Mouse (Mus musculus): ENCODE data around the gene Tor2a. TPM values are rescaled to one million over a fixed set of nuclear protein-coding genes. Genes with fewer than 3 reads are reported as not detected.

Tor2a gene
- total RNA-seq, 2 experiments from 2014 or later, result 4.7 to 11.3 TPM

DNA sequence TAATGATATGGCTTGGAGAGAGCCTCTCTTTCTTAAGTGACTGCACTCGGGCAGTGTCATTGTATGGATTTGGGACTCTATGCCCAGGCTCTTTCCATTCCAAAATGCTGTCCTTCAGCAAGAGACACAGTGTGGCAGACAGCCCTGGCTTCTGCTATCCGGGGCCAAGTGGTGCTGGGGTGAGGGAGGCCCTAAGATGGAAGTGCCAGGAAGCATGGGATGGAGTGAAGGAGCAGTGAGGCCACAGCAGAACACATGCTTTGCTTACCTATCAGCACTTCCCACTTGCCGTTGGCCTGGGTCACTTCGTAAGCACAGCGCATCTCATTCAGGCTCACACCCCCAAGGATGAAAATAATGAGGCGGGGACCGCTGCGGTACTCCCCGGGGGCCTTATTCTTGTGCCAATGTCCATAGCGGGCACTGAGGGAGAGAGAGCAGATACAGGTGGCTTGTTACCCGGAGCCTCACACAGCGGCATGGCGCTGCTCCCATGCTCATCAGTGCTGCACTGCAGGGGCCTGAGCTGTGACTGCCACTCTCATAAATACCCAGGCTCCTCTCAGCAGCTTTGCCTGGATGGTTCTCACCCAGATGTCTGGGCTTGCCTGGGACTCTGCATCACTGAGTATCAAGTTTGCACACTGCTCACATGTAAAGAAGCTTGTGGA, 38.8 kb downstream of the Tor2a start:
- no peak for ATAC-seq (replicated peaks; ENCODE audit: low FRiP score, poor library complexity, severe bottlenecking)

DNA sequence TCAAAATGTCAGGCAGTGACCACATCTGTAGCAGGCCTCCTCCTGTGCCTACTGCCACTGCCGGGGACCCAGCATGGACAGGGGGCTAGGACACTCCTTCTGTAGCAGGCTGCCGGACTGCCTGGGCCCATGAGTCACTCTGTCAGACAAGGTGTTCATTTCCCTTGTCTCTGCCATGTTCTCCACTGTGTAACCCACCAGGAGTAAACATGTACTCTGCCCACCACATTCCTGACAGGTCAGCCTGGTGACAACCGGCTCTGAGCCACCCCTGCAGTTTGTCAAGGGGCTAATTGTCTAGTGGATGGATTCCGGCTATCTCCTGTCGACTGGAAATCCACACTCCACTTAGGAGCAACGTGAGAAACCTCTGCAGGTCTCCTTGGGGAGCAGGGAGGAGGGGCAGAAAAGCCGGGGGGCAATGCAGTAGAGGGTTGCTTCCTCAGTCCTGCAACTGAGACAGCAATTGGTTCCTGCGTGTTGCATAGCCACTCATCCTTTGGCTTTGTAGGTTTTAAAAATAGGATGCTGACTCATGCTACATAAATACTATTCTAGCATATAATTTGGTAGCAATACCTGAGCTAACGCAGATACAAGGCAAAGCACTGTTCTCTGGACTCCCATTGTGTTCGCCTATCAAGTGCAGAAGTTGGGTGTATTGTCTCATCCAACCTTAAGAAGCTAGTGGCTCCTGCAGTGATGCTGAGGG, 41.4 kb downstream of the Tor2a start:
- ATAC-seq (replicated peaks; ENCODE audit: low FRiP score, poor library complexity, severe bottlenecking), result no peak

DNA sequence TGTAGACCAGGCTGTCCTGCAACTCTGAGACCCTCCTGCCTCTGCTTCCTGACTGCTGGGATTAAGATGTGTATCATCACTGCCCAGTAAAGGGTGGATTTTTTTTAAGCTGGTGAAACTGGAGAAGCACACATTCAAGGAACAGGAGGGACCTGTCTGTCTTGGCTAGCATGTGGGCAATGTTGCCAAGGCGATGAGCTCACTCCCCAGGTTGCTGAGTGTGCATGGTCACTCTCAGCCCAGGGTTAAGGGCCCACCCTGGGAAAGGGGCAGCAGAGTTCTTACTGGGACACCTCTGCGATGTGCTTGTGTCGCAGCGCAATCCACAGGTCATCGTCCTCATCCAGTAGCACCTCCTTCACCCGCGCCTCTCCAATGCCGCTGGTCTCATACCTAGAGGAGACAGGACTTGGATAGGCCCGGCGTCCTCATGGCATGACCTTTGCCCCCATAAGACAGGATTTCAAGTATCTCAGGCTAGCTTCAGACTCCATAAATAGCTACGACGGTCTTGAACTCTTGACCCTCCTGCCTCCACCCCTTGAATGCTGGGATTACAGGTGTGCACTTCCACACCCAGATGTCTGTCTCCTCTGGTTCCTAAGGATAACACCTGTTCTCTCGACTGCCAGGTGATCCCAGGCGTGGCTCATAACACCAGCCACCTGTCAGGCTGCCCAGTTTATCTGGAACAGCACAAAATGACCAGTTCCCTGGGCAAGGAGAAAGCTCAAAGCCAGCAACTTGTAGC, 52.0 kb downstream of the Tor2a start:
- no peak for ATAC-seq (replicated peaks; ENCODE audit: low FRiP score, poor library complexity, severe bottlenecking)

Other genes with a start within 250 kb of the Tor2a start
- gene Fam102a, start 221.9 kb upstream of the Tor2a start, total RNA-seq (2015; ENCODE audit: low replicate concordance), result 1.2 and 2.7 TPM in 2 replicates
- 0.28 and 6.5 TPM in 2 replicates for gene Fam102a, start 221.9 kb upstream of the Tor2a start, total RNA-seq (2017; ENCODE audit: low replicate concordance)
- 26.9 and 41.0 TPM in 2 replicates for gene Dpm2, start 186.4 kb upstream of the Tor2a start, total RNA-seq (2015; ENCODE audit: low replicate concordance)
- gene Dpm2, start 186.4 kb upstream of the Tor2a start, total RNA-seq (2017; ENCODE audit: low replicate concordance), result 8.6 and 18.2 TPM in 2 replicates
- gene Pip5kl1, start 182.4 kb upstream of the Tor2a start, total RNA-seq (2015; ENCODE audit: low replicate concordance), result not detected in 2 replicates
- gene Pip5kl1, start 182.4 kb upstream of the Tor2a start, total RNA-seq (2017; ENCODE audit: low replicate concordance), result 1.9 TPM in 1 of 2 replicates, not detected in the other
- not detected in 2 replicates for gene 9430097D07Rik, start 181.6 kb upstream of the Tor2a start, total RNA-seq (2015; ENCODE audit: low replicate concordance)
- gene 9430097D07Rik, start 181.6 kb upstream of the Tor2a start, total RNA-seq (2017; ENCODE audit: low replicate concordance), result not detected in 2 replicates
- gene St6galnac4, start 170.1 kb upstream of the Tor2a start, total RNA-seq (2015; ENCODE audit: low replicate concordance), result 8.8 and 9.4 TPM in 2 replicates
- 3.8 and 4.9 TPM in 2 replicates for gene St6galnac4, start 170.1 kb upstream of the Tor2a start, total RNA-seq (2017; ENCODE audit: low replicate concordance)
- gene St6galnac6, start 157.5 kb upstream of the Tor2a start, total RNA-seq (2015; ENCODE audit: low replicate concordance), result 0.77 and 3.3 TPM in 2 replicates
- 2.1 and 2.5 TPM in 2 replicates for gene St6galnac6, start 157.5 kb upstream of the Tor2a start, total RNA-seq (2017; ENCODE audit: low replicate concordance)
- not detected in 2 replicates for gene Ak1, start 135.5 kb upstream of the Tor2a start, total RNA-seq (2015; ENCODE audit: low replicate concordance)
- gene Ak1, start 135.5 kb upstream of the Tor2a start, total RNA-seq (2017; ENCODE audit: low replicate concordance), result not detected in 2 replicates
- 4.0 and 6.7 TPM in 2 replicates for gene Eng, start 110.6 kb upstream of the Tor2a start, total RNA-seq (2015; ENCODE audit: low replicate concordance)
- gene Eng, start 110.6 kb upstream of the Tor2a start, total RNA-seq (2017; ENCODE audit: low replicate concordance), result 1.5 and 3.2 TPM in 2 replicates
- gene Fpgs, start 53.1 kb upstream of the Tor2a start, total RNA-seq (2015; ENCODE audit: low replicate concordance), result 1.3 and 4.0 TPM in 2 replicates
- gene Fpgs, start 53.1 kb upstream of the Tor2a start, total RNA-seq (2017; ENCODE audit: low replicate concordance), result 2.1 and 6.6 TPM in 2 replicates
- gene Cdk9, start 44.2 kb upstream of the Tor2a start, total RNA-seq (2015; ENCODE audit: low replicate concordance), result 15.0 and 25.9 TPM in 2 replicates
- 18.1 and 19.5 TPM in 2 replicates for gene Cdk9, start 44.2 kb upstream of the Tor2a start, total RNA-seq (2017; ENCODE audit: low replicate concordance)
- 15.4 and 23.2 TPM in 2 replicates for gene Sh2d3c, start 36.2 kb upstream of the Tor2a start, total RNA-seq (2015; ENCODE audit: low replicate concordance)
- 5.2 and 6.4 TPM in 2 replicates for gene Sh2d3c, start 36.2 kb upstream of the Tor2a start, total RNA-seq (2017; ENCODE audit: low replicate concordance)
- gene 6330409D20Rik, start 16.2 kb upstream of the Tor2a start, total RNA-seq (2015; ENCODE audit: low replicate concordance), result not detected in 2 replicates
- gene 6330409D20Rik, start 16.2 kb upstream of the Tor2a start, total RNA-seq (2017; ENCODE audit: low replicate concordance), result not detected in 2 replicates
- not detected in 2 replicates for gene Ttc16, start 18.4 kb downstream of the Tor2a start, total RNA-seq (2015; ENCODE audit: low replicate concordance)
- not detected in 2 replicates for gene Ttc16, start 18.4 kb downstream of the Tor2a start, total RNA-seq (2017; ENCODE audit: low replicate concordance)
- 2.5 TPM in 1 of 2 replicates, not detected in the other for gene Ptrh1, start 18.6 kb downstream of the Tor2a start, total RNA-seq (2015; ENCODE audit: low replicate concordance)
- gene Ptrh1, start 18.6 kb downstream of the Tor2a start, total RNA-seq (2017; ENCODE audit: low replicate concordance), result not detected in 2 replicates
- not detected in 2 replicates for gene Cfap157, start 27.2 kb downstream of the Tor2a start, total RNA-seq (2015; ENCODE audit: low replicate concordance)
- gene Cfap157, start 27.2 kb downstream of the Tor2a start, total RNA-seq (2017; ENCODE audit: low replicate concordance), result not detected in 2 replicates
- 0.96 and 1.3 TPM in 2 replicates for gene Stxbp1, start 90.0 kb downstream of the Tor2a start, total RNA-seq (2015; ENCODE audit: low replicate concordance)
- gene Stxbp1, start 90.0 kb downstream of the Tor2a start, total RNA-seq (2017; ENCODE audit: low replicate concordance), result 0.34 and 0.56 TPM in 2 replicates
- 3.1 and 5.8 TPM in 2 replicates for gene Fam129b, start 118.9 kb downstream of the Tor2a start, total RNA-seq (2015; ENCODE audit: low replicate concordance)
- 2.6 and 5.6 TPM in 2 replicates for gene Fam129b, start 118.9 kb downstream of the Tor2a start, total RNA-seq (2017; ENCODE audit: low replicate concordance)
- gene Rpl12, start 204.3 kb downstream of the Tor2a start, total RNA-seq (2015; ENCODE audit: low replicate concordance), result 305 and 430 TPM in 2 replicates
- 287 and 320 TPM in 2 replicates for gene Rpl12, start 204.3 kb downstream of the Tor2a start, total RNA-seq (2017; ENCODE audit: low replicate concordance)
- 3.1 and 6.5 TPM in 2 replicates for gene Lrsam1, start 204.4 kb downstream of the Tor2a start, total RNA-seq (2015; ENCODE audit: low replicate concordance)
- 1.7 and 3.5 TPM in 2 replicates for gene Lrsam1, start 204.4 kb downstream of the Tor2a start, total RNA-seq (2017; ENCODE audit: low replicate concordance)
- 1.2 and 2.3 TPM in 2 replicates for gene Slc2a8, start 224.8 kb downstream of the Tor2a start, total RNA-seq (2015; ENCODE audit: low replicate concordance)
- 0.34 and 0.98 TPM in 2 replicates for gene Slc2a8, start 224.8 kb downstream of the Tor2a start, total RNA-seq (2017; ENCODE audit: low replicate concordance)